Mouse (Mus musculus) midbrain, embryonic 16.5 days (tissue): ENCODE measurements around the gene Esr2. TPM values are rescaled to one million over a fixed set of nuclear protein-coding genes. Genes with fewer than 3 reads are reported as not detected.

Experiments used
- ATAC-seq: fragments of 200-750 bp; cut with Nextera tagmentation; 2 replicates; pipeline ENCODE4 v1.8.0; 2017; ENCODE audit warnings: moderate TSS enrichment
- H3K27ac ChIP-seq: fragments of 300-500 bp; sonication (generic); 2 replicates; pipeline ENCODE4 v1.5.1; 2014; ENCODE audit warnings: mild to moderate bottlenecking, low read length, mixed read lengths
- H3K27me3 ChIP-seq: fragments of 300-500 bp; sonication (generic); 2 replicates; pipeline ENCODE4 v1.6.1; 2014; ENCODE audit warnings: low read depth, low read length, mixed read lengths; ENCODE audit not compliant: control insufficient read depth, insufficient read depth
- H3K36me3 ChIP-seq: fragments of 300-500 bp; sonication (generic); 2 replicates; pipeline ENCODE4 v1.6.1; 2014; ENCODE audit warnings: mild to moderate bottlenecking, low read length, moderate library complexity, mixed read lengths; ENCODE audit not compliant: control insufficient read depth, insufficient read depth
- H3K4me1 ChIP-seq: fragments of 300-500 bp; sonication (generic); 2 replicates; pipeline ENCODE4 v1.6.1; 2014; ENCODE audit warnings: mild to moderate bottlenecking, low read length, mixed read lengths; ENCODE audit not compliant: control insufficient read depth, insufficient read depth
- H3K4me2 ChIP-seq: fragments of 300-500 bp; sonication (generic); 2 replicates; pipeline ENCODE4 v1.6.1; 2014; ENCODE audit warnings: mild to moderate bottlenecking, low read length, mixed read lengths
- H3K4me3 ChIP-seq: fragments of 300-500 bp; sonication (generic); 2 replicates; pipeline ENCODE4 v1.5.1; 2014; ENCODE audit warnings: low read depth, mild to moderate bottlenecking, low read length, moderate library complexity, mixed read lengths
- H3K9ac ChIP-seq: fragments of 300-500 bp; sonication (generic); 2 replicates; pipeline ENCODE4 v1.6.1; 2014; ENCODE audit warnings: low read depth, low read length, mixed read lengths
- H3K9me3 ChIP-seq: fragments of 300-500 bp; sonication (generic); replicated peaks from 2 replicates; pipeline ENCODE4 v1.6.1; 2014; ENCODE audit warnings: mild to moderate bottlenecking, low read length, mixed read lengths; ENCODE audit not compliant: control insufficient read depth, poor library complexity, severe bottlenecking
- WGBS: fragments of 180-500 bp; shearing (Covaris S2); extraction: QIAGEN DNeasy Blood & Tissue Kit; methylation state at CpG from one replicate; pipeline ENCODE4 v1.1.7; 2014; 5-methylcytosine and 5-hydroxymethylcytosine counted together
- polyA plus RNA-seq: library from polyadenylated mRNA; unstranded; fragments of >200 nt; fragmentation: Nextera tagmentation; extraction: Ambion mirVana; gene quantifications from 2 replicates; pipeline ENCODE4 v1.2.1, GENCODE M21; 2015

Gene Esr2
- polyA plus RNA-seq, 1 experiment from 2014 or later: 0.44 TPM

DNA sequence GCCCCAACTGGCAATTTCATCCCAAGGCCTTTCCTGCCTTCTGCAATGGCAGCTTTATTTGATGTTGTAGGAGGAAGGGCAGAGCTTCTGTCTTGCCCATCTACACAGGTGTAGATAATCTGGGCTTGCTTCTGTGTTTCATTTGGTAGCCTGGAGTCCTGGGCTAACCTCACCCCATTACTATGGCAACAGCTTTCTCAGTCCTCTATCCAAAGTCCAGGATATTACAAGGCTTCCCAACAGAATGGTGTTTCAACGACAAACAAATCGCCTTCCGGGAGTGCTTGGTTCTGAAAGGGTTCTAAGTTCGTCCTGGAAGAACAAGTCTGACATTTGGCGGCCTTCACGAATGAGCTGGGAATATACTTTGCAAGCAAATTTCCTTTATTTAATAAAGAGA is 46.2 kb downstream of the Esr2 start:
- no peak for ATAC-seq
- Histone ChIP-seq H3K4me2 (no peak overlapping the region), H3K27ac (no peak overlapping the region), H3K9me3 (no peaks in the 10 kb centered on the region), H3K9ac (no peak overlapping the region), H3K4me1 (0 out of 2 replicates have a peak, but pooled peaks cover 2% of the 10 kb centered on the region), H3K4me3 (no peak overlapping the region), H3K27me3 (no peaks in the 10 kb centered on the region), H3K36me3 (no peaks in the 10 kb centered on the region)
- 87% methylated on average over 6 of the region's 6 CpGs for WGBS

DNA sequence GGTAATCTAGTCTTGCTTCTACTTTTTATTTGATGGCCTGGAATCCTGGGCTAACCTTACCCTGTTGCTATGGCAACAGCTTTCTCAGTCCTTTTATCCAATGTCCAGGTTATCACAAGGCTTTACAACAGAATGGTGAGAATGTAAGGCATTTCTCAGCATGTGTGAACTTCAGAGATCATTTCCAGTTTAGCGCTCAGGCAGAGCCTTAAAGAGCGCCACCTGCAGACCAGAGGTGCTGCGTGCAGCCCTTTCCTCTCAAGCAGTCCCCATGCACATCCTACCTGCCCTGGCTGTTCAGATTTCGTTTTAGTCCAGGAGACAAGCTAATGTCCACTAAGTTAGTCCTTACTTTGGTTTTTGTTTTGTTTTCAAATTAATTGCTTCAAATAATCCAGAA is 46.8 kb downstream of the Esr2 start:
- Histone ChIP-seq H3K4me3 (no peak overlapping the region), H3K27me3 (no peaks in the 10 kb centered on the region), H3K9ac (no peak overlapping the region), H3K4me1 (0 out of 2 replicates have a peak, but pooled peaks cover 2% of the 10 kb centered on the region), H3K9me3 (no peaks in the 10 kb centered on the region), H3K27ac (no peak overlapping the region), H3K4me2 (no peak overlapping the region), H3K36me3 (no peaks in the 10 kb centered on the region)
- no peak for ATAC-seq
- WGBS: 20% methylated on average over 4 of the region's 4 CpGs

DNA sequence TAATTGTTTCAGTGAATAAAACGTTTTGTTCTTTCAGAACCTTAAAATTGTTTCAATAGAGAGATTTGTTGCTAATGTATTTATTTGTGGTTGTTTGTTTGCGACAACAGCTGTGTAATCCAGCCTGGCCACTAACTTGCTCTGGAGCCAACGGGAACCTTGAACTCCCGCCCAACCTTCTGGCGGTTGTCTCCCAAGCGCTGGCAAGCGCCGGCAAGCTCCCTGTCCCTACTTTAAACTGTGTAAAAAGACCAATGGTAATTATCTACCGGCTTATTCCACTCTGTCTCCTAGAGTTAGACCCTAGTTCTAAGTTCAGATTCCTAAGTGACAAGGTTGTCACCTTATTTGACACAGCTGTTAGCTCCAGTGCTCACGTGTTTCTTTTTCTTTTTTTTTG is 48.2 kb downstream of the Esr2 start:
- 89% methylated on average over 10 of the region's 10 CpGs for WGBS
- ATAC-seq: no peak

DNA sequence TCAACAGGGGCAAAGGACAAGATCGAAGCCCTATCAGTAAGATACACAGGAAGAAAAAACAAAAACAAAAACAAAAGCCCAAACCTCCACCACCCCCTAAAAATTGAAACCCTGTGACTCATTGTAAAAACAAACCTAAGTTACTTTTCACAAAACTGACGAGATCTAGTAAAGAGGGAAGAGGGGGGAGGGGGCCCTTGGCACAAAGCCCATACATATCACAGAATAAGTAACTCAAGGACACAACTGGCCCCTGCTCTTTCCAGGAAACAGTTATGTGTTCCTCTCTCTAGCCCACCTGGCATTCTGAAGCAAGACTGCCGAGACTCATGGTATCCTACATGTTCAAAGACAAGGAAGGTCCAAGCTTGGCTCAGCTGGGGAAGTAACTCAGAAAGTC is 48.8 kb downstream of the Esr2 start:
- Histone ChIP-seq H3K27ac (no peak overlapping the region), H3K4me2 (no peak overlapping the region), H3K36me3 (no peaks in the 10 kb centered on the region), H3K4me3 (no peak overlapping the region), H3K4me1 (0 out of 2 replicates have a peak, but pooled peaks cover 2% of the 10 kb centered on the region), H3K27me3 (no peaks in the 10 kb centered on the region), H3K9me3 (no peaks in the 10 kb centered on the region), H3K9ac (no peak overlapping the region)
- ATAC-seq: no peak
- WGBS: 70% methylated on average over 3 of the region's 3 CpGs

More for the DNA sequence above, 48.2 kb downstream of the Esr2 start:
- Histone ChIP-seq H3K4me1 (0 out of 2 replicates have a peak, but pooled peaks cover 2% of the 10 kb centered on the region), H3K4me2 (no peak overlapping the region), H3K27me3 (no peaks in the 10 kb centered on the region), H3K9ac (no peak overlapping the region), H3K36me3 (no peaks in the 10 kb centered on the region), H3K27ac (no peak overlapping the region), H3K4me3 (no peak overlapping the region), H3K9me3 (no peaks in the 10 kb centered on the region)

DNA sequence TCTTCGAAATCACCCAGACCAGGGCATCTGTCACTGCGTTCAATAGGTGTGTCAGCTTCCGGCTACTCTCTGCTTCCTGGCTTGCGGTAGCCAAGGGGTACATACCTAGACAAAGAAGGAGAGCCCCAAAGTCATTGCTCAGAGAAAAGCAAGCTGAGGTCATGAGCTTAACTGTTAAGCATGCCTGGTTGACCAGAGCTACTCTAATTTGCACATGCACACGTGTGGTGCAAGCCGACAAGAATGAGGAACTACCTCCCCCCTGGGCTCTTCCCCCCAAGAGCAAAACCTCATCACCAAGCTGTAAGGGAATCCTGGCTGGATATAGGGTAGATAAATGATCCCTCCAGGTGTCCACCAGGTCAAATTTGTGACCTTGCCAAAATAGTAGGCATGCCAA is 53.8 kb downstream of the Esr2 start:
- no peaks in the 10 kb centered on the region for H3K4me1 ChIP-seq
- H3K36me3 ChIP-seq: no peaks in the 10 kb centered on the region
- no peaks in the 10 kb centered on the region for H3K9me3 ChIP-seq
- no peaks in the 10 kb centered on the region for H3K27me3 ChIP-seq
- no peak for ATAC-seq
- no peak overlapping the region for H3K27ac ChIP-seq
- WGBS: 88% methylated on average over 6 of the region's 6 CpGs
- no peak overlapping the region for H3K4me2 ChIP-seq
- no peak overlapping the region for H3K9ac ChIP-seq
- H3K4me3 ChIP-seq: no peak overlapping the region

DNA sequence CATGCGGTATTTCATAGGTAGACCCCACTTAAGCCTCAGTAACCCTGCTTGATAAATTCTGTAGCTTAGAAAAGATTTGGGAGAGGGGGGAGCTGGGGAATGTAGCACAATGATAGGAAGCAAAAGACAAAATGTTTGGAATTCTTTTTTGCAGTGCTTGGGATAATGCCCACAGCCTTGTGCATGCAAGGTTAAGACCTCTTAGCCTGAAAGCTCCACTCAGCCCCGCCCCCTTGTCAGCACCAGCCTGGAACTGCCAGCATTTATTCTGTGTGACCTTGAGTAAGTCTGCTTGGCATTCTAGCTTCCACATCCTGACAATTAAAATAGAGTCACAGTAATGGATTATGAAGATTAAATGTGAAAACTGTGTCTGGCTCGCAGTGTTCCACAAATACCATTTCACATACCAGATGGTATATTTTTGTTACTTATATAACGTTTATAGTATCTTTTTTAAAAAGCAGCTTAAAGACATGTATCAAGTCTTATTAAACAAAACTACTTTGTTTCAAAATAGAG is 59.4 kb downstream of the Esr2 start:
- Histone ChIP-seq H3K9ac (no peak overlapping the region), H3K27ac (no peak overlapping the region), H3K27me3 (no peaks in the 10 kb centered on the region), H3K9me3 (no peaks in the 10 kb centered on the region), H3K4me1 (no peaks in the 10 kb centered on the region), H3K4me2 (no peak overlapping the region), H3K36me3 (no peaks in the 10 kb centered on the region), H3K4me3 (no peak overlapping the region)
- WGBS: 51% methylated on average over 4 of the region's 4 CpGs
- ATAC-seq: no peak

DNA sequence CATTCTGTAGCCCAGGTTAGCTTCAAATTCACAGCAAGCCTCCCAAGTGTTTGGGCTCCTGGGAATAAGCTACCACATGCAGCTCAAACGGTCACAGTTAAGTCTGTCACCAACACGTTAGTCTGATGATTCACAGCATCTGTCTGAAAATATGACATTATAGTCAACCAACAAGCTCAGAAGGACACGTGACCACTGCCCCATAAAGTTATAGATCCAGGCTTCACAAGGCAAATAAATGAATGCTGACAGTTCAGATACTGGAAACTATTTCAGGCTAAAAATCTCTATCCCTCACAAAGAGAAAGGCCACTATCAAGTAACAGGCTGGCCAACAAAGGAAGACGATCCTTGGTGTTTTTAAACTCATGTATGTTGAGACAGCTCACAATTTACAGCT is 60.5 kb downstream of the Esr2 start:
- Histone ChIP-seq H3K4me3 (no peak overlapping the region), H3K27me3 (no peaks in the 10 kb centered on the region), H3K27ac (no peak overlapping the region), H3K9ac (no peak overlapping the region), H3K4me2 (no peak overlapping the region), H3K9me3 (no peaks in the 10 kb centered on the region), H3K4me1 (no peaks in the 10 kb centered on the region), H3K36me3 (0 out of 2 replicates have a peak, but pooled peaks cover under 1% of the 10 kb centered on the region)
- 87% methylated on average over 4 of the region's 4 CpGs for WGBS
- ATAC-seq: no peak

DNA sequence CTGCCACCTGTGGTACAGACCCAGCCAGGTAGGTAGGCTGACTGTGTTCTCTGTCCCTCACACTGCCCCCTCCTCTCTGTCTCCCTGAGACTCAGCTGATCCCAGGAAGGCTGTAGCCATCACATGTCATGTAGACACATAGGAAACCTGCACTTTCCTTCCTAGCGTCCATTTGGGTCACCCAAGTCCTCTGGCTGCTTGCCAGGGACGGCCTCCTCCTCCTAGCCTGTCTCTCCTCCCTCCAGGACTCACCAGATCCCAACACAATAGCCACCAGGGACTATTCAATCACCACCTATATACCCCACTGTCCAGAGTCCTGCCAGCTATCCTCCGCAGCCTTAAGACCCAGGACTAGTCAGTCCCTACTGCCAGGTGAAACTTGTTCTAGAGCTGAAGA is 66.0 kb downstream of the Esr2 start:
- Histone ChIP-seq H3K4me3 (no peak overlapping the region), H3K27ac (no peak overlapping the region), H3K27me3 (no peaks in the 10 kb centered on the region), H3K4me1 (no peaks in the 10 kb centered on the region), H3K9me3 (no peaks in the 10 kb centered on the region), H3K36me3 (peaks cover 39% of the 10 kb centered on the region), H3K4me2 (no peak overlapping the region), H3K9ac (no peak overlapping the region)
- ATAC-seq: no peak
- WGBS: 90% methylated on average over 3 of the region's 3 CpGs

DNA sequence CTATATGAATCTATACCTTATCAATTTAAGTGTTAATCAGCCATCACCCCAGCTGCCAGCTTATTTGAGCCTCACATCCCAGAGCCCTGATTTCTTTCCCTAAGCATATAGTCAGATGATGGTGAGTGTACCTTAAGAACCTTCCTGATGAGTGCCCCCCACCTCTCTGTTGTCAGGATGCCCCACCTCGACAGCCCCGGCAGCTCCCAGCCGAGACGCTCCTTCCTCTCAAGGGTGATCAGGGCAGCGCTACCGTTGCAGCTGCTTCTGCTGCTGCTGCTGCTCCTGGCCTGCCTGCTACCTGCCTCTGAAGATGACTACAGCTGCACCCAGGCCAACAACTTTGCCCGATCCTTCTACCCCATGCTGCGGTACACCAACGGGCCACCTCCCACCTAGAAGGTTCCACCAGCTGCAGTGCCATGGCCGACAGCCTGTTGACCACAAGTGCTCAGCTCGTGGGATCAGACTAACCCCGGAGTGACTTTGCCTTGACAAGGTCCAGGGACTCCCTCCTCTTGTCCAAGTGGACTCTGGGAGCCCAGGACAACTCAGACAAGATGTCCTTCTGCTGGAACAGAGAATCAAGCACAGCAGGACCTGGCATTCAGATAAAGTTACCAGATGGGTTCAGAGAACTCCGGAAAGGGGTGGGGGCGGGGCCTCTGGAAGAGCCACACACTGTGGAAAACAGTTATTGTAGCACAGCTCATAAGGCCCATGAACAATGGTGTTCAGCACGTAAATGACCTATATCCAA is 67.2 kb downstream of the Esr2 start:
- H3K4me1 ChIP-seq: no peaks in the 10 kb centered on the region
- no peak overlapping the region for H3K27ac ChIP-seq
- H3K36me3 ChIP-seq: peaks cover 51% of the 10 kb centered on the region
- no peaks in the 10 kb centered on the region for H3K9me3 ChIP-seq
- H3K27me3 ChIP-seq: no peaks in the 10 kb centered on the region
- no peak overlapping the region for H3K9ac ChIP-seq
- H3K4me3 ChIP-seq: no peak overlapping the region
- H3K4me2 ChIP-seq: no peak overlapping the region
- ATAC-seq: no peak
- WGBS: 92% methylated on average over 15 of the region's 15 CpGs
